ENCODE assay signal across 8 mouse cellular contexts in genomic region chr10:77607441-77607840, GRCm38 (mm10). TPM values are rescaled to one million over a fixed set of nuclear protein-coding genes. Genes with fewer than 3 reads are reported as not detected.
DNase-seq lines count a peak whose midpoint lies in the region; ATAC-seq and TF ChIP-seq lines count a peak whose summit lies in the region.

No protein-coding gene starts in this region.

- H3K27me3 ChIP-seq in E14TG2a.4 (ENCODE audit: insufficient read depth, low read length), result no peaks in the 10 kb centered on the region
- H3K27me3 ChIP-seq in hindbrain, embryonic 12.5 days, result no peaks in the 10 kb centered on the region
- H3K27me3 ChIP-seq in liver, embryonic 13.5 days, result no peaks in the 10 kb centered on the region

- peak overlapping the region; percentile 83 for H3K9ac ChIP-seq in ES-E14 (ENCODE audit: insufficient read depth, low read depth, low read length, poor library complexity, severe bottlenecking)
- no peak overlapping the region for H3K9ac ChIP-seq in hindbrain, embryonic 12.5 days
- peak overlapping the region; percentile 87 for H3K9ac ChIP-seq in liver, embryonic 13.5 days

- H3K27ac ChIP-seq in ES-E14 (ENCODE audit: insufficient read depth, low read depth, low read length, poor library complexity, severe bottlenecking), result peak overlapping the region; percentile 63
- H3K27ac ChIP-seq in hindbrain, embryonic 12.5 days, result no peak overlapping the region
- peak overlapping the region; percentile 97 for H3K27ac ChIP-seq in liver, embryonic 13.5 days

- H3K9me3 ChIP-seq in E14TG2a.4 (ENCODE audit: low read length), result no peaks in the 10 kb centered on the region
- H3K9me3 ChIP-seq in ES-E14 (ENCODE audit: control insufficient read depth, insufficient read depth, low read depth, low read length), result no peaks in the 10 kb centered on the region
- 0 out of 2 replicates have a peak, but pooled peaks cover 4% of the 10 kb centered on the region for H3K9me3 ChIP-seq in hindbrain, embryonic 12.5 days (replicated peaks)
- no peaks in the 10 kb centered on the region for H3K9me3 ChIP-seq in liver, embryonic 13.5 days (replicated peaks)

- H3K4me3 ChIP-seq in E14TG2a.4 (replicated peaks; ENCODE audit: low read length), result peak overlapping the region; percentile 97
- peak overlapping the region; percentile 84 to 87 for H3K4me3 ChIP-seq in ES-E14 (ENCODE audit: insufficient read depth in 1 of 2, low read depth in 1 of 2, low read length in 2 of 2, poor library complexity in 1 of 2, severe bottlenecking in 1 of 2)
- peak overlapping the region; percentile 58; the same call in 1 of the 2 replicates for H3K4me3 ChIP-seq in hindbrain, embryonic 12.5 days
- peak overlapping the region; percentile 81 for H3K4me3 ChIP-seq in liver, embryonic 13.5 days (replicated peaks)

- H3K4me2 ChIP-seq in hindbrain, embryonic 12.5 days (replicated peaks), result peak overlapping the region; percentile 83
- H3K4me2 ChIP-seq in liver, embryonic 13.5 days, result peak overlapping the region; percentile 96

- 74% methylated on average over 5 of the region's 5 CpGs for WGBS in hindbrain, embryonic 12.5 days
- WGBS in liver, embryonic 13.5 days (ENCODE audit: insufficient replicate concordance), result 53% methylated on average over 5 of the region's 5 CpGs

- TF ChIP-seq CTCF in E14TG2a.4 (conservative IDR thresholded peaks at IDR 0.05; ENCODE audit: low read length), result no peak

- peaks cover 88% of the 10 kb centered on the region for H3K4me1 ChIP-seq in E14TG2a.4 (replicated peaks; ENCODE audit: low read depth, low read length)
- peaks cover 9 to 43% of the 10 kb centered on the region in 2 experiments for H3K4me1 ChIP-seq in ES-E14 (ENCODE audit: control insufficient read depth in 2 of 2, insufficient read depth in 2 of 2, low read length in 2 of 2, poor library complexity in 1 of 2)
- H3K4me1 ChIP-seq in hindbrain, embryonic 12.5 days, result peaks cover 16% of the 10 kb centered on the region
- peaks cover 56% of the 10 kb centered on the region for H3K4me1 ChIP-seq in liver, embryonic 13.5 days (replicated peaks)

- ATAC-seq in hindbrain, embryonic 12.5 days (ENCODE audit: low FRiP score), result no peak
- ATAC-seq in liver, embryonic 13.5 days (ENCODE audit: low read depth), result no peak

- in situ Hi-C loops in ES-E14 (cut with MboI; ENCODE audit: low sequenced_read_pairs in 2 of 2, unreplicated experiment in 2 of 2), result no loop called here

- H3K36me3 ChIP-seq in E14TG2a.4 (ENCODE audit: insufficient read depth, low read length), result peaks cover 51% of the 10 kb centered on the region
- peaks cover 24% of the 10 kb centered on the region for H3K36me3 ChIP-seq in ES-E14 (ENCODE audit: control insufficient read depth, insufficient read depth, low read length, poor library complexity, severe bottlenecking)
- H3K36me3 ChIP-seq in hindbrain, embryonic 12.5 days, result peaks cover 34% of the 10 kb centered on the region
- H3K36me3 ChIP-seq in liver, embryonic 13.5 days, result peaks cover 47% of the 10 kb centered on the region

- no peak for DNase-seq in ES-E14 (ENCODE audit: low read depth, low spot score)
- DNase-seq in liver, embryonic 13.5 days, result no peak
- DNase-seq in ovary, adult 18-20 months (ENCODE audit: low spot score), result no peak
- no peak for DNase-seq in right cerebral cortex, postnatal 14 days
- DNase-seq in layer of hippocampus, adult 18-20 months (ENCODE audit: low spot score in 2 of 2), result no peak
- DNase-seq in thymus, postnatal 4 days, result no peak

TF ChIP-seq in ES-E14, 5 proteins besides CTCF, POLR2A, EP300 and RAD21:
- TF ChIP-seq MAFK (IDR thresholded peaks at IDR 0.05; ENCODE audit: insufficient read depth, low read depth, low read length) (peak; percentile 60), HCFC1 (IDR thresholded peaks at IDR 0.05; ENCODE audit: borderline replicate concordance, insufficient read depth, low read length) (no peak), CHD2 (IDR thresholded peaks at IDR 0.05; ENCODE audit: low read depth, low read length) (no peak), ZNF384 (IDR thresholded peaks at IDR 0.05; ENCODE audit: low read depth, low read length) (no peak)

RNA-seq across cellular contexts. Expression of gene Gm49325, which starts 1.4 kb away (rescaled TPM):
- total RNA-seq in ES-E14 (2012; rRNA removed), result 1.7 and 5.4 TPM in 2 replicates
- 13.2 and 13.3 TPM in 2 replicates for polyA plus RNA-seq in hindbrain, embryonic 12.5 days (2016; fragmentation: Nextera tagmentation; extraction: Ambion mirVana)
- 1.1 and 5.3 TPM in 2 replicates for polyA plus RNA-seq in liver, embryonic 13.5 days (2015; fragmentation: Nextera tagmentation; extraction: Ambion mirVana)
- 10 to 100 TPM; 31.6 to 32.6 TPM for total RNA-seq in layer of hippocampus, adult 18-20 months (2021)

RNA-seq across cellular contexts. Expression of gene Sumo3, which starts 1.5 kb away (rescaled TPM):
- 139 and 148 TPM in 2 replicates for total RNA-seq in ES-E14 (2012; rRNA removed)
- polyA plus RNA-seq in hindbrain, embryonic 12.5 days (2016; fragmentation: Nextera tagmentation; extraction: Ambion mirVana), result 276 and 287 TPM in 2 replicates
- 118 and 127 TPM in 2 replicates for polyA plus RNA-seq in liver, embryonic 13.5 days (2015; fragmentation: Nextera tagmentation; extraction: Ambion mirVana)
- 100 to 1,000 TPM; 144 to 147 TPM for total RNA-seq in layer of hippocampus, adult 18-20 months (2021)

RNA-seq across cellular contexts. Expression of gene Ube2g2, which starts 14.6 kb away (rescaled TPM):
- 21.2 and 32.7 TPM in 2 replicates for total RNA-seq in ES-E14 (2012; rRNA removed)
- 81.6 and 82.3 TPM in 2 replicates for polyA plus RNA-seq in hindbrain, embryonic 12.5 days (2016; fragmentation: Nextera tagmentation; extraction: Ambion mirVana)
- 47.2 and 50.1 TPM in 2 replicates for polyA plus RNA-seq in liver, embryonic 13.5 days (2015; fragmentation: Nextera tagmentation; extraction: Ambion mirVana)
- 10 to 100 TPM; 84.7 to 86.9 TPM for total RNA-seq in layer of hippocampus, adult 18-20 months (2021)

RNA-seq across cellular contexts. Expression of gene Pttg1ip, which starts 25.9 kb away (rescaled TPM):
- total RNA-seq in ES-E14 (2012; rRNA removed), result 115 and 142 TPM in 2 replicates
- polyA plus RNA-seq in hindbrain, embryonic 12.5 days (2016; fragmentation: Nextera tagmentation; extraction: Ambion mirVana), result 77.2 and 78.8 TPM in 2 replicates
- polyA plus RNA-seq in liver, embryonic 13.5 days (2015; fragmentation: Nextera tagmentation; extraction: Ambion mirVana), result 64.1 and 73.2 TPM in 2 replicates
- 10 to 100 TPM; 69.2 to 78.2 TPM for total RNA-seq in layer of hippocampus, adult 18-20 months (2021)
